Mouse (Mus musculus): Measurements from ENCODE around the gene Ap1ar. TPM values are rescaled to one million over a fixed set of nuclear protein-coding genes. Genes with fewer than 3 reads are reported as not detected.

Ap1ar gene
- 10 to 100 TPM; 16.8 to 93.6 (median 62.1) TPM for total RNA-seq (2018; cell fraction: chromatin; rRNA removed)
- 10 to 100 TPM; 11.8 to 25.0 (median 18.4) TPM for total RNA-seq (2018; cell fraction: cytosol; rRNA removed)
- 10 to 100 TPM; 12.7 to 80.8 (median 36.4) TPM for total RNA-seq (2018; cell fraction: nucleus; rRNA removed)
- polyA plus RNA-seq (2018) = 19.1 to 28.7 TPM (median 24.0 TPM) in 3 replicates

DNA sequence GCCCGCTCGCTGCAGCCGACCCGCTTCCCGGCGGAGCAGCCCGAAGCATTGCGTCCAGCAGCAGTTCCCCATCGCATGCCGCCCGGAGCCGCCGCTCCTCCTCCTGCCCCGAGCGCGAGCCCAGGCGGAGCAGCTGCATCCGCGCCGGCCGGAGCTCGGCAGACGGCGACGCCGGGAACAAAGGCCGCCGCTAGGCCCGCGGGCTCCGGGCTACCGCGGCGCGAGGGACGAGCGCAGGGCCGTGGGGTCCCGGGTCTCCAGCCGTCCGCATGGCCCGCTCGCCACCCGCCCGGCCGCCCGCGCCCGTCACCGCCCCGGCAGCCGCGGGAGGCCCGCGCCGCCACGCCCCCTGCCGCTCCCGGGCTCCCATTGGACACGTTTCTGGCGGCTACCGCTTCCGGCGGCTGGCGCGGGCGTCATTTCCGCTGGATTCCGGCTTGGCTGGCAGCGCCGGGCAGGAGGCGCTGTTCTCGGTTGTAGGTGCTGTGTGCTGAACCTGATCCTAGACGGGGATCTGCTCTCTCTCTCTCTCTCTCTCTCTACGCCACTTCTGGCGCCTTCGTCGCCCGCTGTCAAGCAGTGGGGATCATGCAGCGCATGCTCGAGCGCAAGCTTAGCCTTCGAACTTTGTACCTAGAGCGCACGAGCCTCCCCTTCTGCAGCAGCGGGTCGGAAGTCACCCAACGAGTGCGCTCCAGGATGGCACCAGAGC is at the start of gene Ap1ar:
Ap1ar (minus strand) TSS at position 370 of the 712 bp plus-strand sequence.
- Histone ChIP-seq H3K27ac (peak within 1 kb of the TSS; percentile 55), H3K79me2 (ENCODE audit: inconsistent target) (peaks cover 45% of the 10 kb centered on the region), H3K36me3 (ENCODE audit: inconsistent target) (no peaks in the 10 kb centered on the region), H3K4me3 (ENCODE audit: inconsistent target) (peak within 1 kb of the TSS; percentile 60)
- under 1% methylated on average over 67 of the region's 89 CpGs for WGBS (ENCODE audit: missing documents)

GRCm38 (mm10) chr3:127881684-127882083 is 44.4 kb upstream of the Ap1ar start:
- no peak overlapping the region for H3K27ac ChIP-seq
- 94% methylated on average over 2 of the region's 2 CpGs for WGBS (ENCODE audit: missing documents)
- no peak overlapping the region for H3K4me3 ChIP-seq (ENCODE audit: inconsistent target)
- peaks cover 7% of the 10 kb centered on the region; the same call in 1 of the 2 replicates for H3K36me3 ChIP-seq (ENCODE audit: inconsistent target)
- H3K79me2 ChIP-seq (ENCODE audit: inconsistent target) = peaks cover 100% of the 10 kb centered on the region

DNA sequence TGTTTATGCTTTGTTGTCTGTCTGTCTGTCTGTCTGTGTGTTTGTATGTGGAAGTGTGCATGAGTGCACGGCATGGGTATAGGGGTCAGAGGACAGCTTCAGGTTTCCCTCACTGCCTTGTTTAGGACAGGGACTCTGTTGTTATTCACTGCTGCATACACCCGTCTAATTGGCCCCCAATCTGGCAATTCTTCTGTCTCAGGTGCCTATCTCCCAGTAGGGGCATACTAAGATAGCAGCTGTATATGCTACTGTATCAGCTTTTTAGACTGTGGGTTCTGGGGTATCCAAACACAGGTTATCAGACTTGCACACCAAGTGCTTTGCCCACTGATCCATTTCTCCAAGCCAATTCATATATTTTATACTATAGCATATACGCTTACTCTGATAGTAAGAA is 42.6 kb upstream of the Ap1ar start:
- H3K79me2 ChIP-seq (ENCODE audit: inconsistent target) = peaks cover 100% of the 10 kb centered on the region
- H3K36me3 ChIP-seq (ENCODE audit: inconsistent target) = peaks cover 15% of the 10 kb centered on the region; the same call in 1 of the 2 replicates
- no peak overlapping the region for H3K4me3 ChIP-seq (ENCODE audit: inconsistent target)
- no peak overlapping the region for H3K27ac ChIP-seq
- 100% methylated on average over 3 of the region's 3 CpGs for WGBS (ENCODE audit: missing documents)

- H3K36me3 ChIP-seq (ENCODE audit: inconsistent target) = peaks cover 36% of the 10 kb centered on the region; the same call in 1 of the 2 replicates
- no peak overlapping the region for H3K4me3 ChIP-seq (ENCODE audit: inconsistent target)
- 95% methylated on average over 2 of the region's 2 CpGs for WGBS (ENCODE audit: missing documents)
- H3K27ac ChIP-seq = no peak overlapping the region
- peaks cover 95% of the 10 kb centered on the region for H3K79me2 ChIP-seq (ENCODE audit: inconsistent target)
Measured at GRCm38 (mm10) chr3:127875509-127875908, 38.2 kb upstream of the Ap1ar start.

DNA sequence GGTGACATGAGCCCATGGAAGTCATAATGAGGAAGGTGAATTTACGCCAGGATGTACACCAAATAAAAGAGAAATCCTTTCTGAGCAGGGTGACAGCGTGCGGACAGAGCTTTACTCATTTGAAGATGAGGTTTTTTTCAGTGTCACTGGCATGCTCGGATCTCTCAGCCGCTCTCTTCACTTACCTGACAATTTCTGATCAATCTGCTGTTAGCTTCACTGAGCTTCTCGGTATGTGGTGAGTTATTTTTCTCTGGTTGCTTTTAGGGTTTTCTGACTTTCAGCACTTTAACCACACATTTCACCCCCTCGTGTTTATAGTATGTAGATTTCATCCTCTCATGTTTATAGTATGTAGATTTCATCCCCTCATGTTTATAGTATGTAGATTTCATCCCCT is 37.7 kb upstream of the Ap1ar start:
- no peak overlapping the region for H3K4me3 ChIP-seq (ENCODE audit: inconsistent target)
- H3K27ac ChIP-seq = no peak overlapping the region
- peaks cover 91% of the 10 kb centered on the region for H3K79me2 ChIP-seq (ENCODE audit: inconsistent target)
- H3K36me3 ChIP-seq (ENCODE audit: inconsistent target) = peaks cover 41% of the 10 kb centered on the region
- WGBS (ENCODE audit: missing documents) = 93% methylated on average over 6 of the region's 7 CpGs

GRCm38 (mm10) chr3:127874254-127874883 is 37.0 kb upstream of the Ap1ar start:
- H3K36me3 ChIP-seq (ENCODE audit: inconsistent target) = peaks cover 47% of the 10 kb centered on the region
- 88% methylated on average over 4 of the region's 4 CpGs for WGBS (ENCODE audit: missing documents)

GRCm38 (mm10) chr3:127871575-127871974 is 34.3 kb upstream of the Ap1ar start:
- no peak overlapping the region for H3K4me3 ChIP-seq (ENCODE audit: inconsistent target)
- peaks cover 50% of the 10 kb centered on the region for H3K36me3 ChIP-seq (ENCODE audit: inconsistent target)
- H3K27ac ChIP-seq = no peak overlapping the region
- peaks cover 56% of the 10 kb centered on the region; the same call in 1 of the 2 replicates for H3K79me2 ChIP-seq (ENCODE audit: inconsistent target)
- WGBS (ENCODE audit: missing documents) = 60% methylated on average over 9 of the region's 9 CpGs

More at GRCm38 (mm10) chr3:127874254-127874883, 37.0 kb upstream of the Ap1ar start:
- H3K27ac ChIP-seq = no peak overlapping the region
- peaks cover 84% of the 10 kb centered on the region; the same call in 1 of the 2 replicates for H3K79me2 ChIP-seq (ENCODE audit: inconsistent target)
- no peak overlapping the region for H3K4me3 ChIP-seq (ENCODE audit: inconsistent target)

DNA sequence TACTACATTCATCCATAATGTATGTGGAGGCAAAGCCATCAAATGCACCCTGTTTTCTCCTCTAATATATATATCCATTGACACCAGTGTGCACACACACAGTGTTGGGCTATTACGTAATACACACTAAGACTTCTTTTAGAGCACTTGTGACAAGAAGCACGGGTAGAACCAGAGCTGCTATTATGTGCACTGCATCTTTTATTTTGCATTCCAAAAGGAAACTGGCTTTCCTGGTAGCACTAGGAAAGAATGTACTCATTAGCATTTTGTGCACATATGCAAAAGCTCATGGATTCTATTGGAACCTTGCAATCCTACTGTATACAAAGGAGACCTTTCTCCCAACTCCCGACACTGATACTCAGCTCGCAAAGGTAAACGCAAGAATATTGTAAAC is 31.6 kb upstream of the Ap1ar start:
- Histone ChIP-seq H3K79me2 (ENCODE audit: inconsistent target) (peaks cover 29% of the 10 kb centered on the region; the same call in 1 of the 2 replicates), H3K27ac (no peak overlapping the region), H3K36me3 (ENCODE audit: inconsistent target) (peaks cover 41% of the 10 kb centered on the region), H3K4me3 (ENCODE audit: inconsistent target) (no peak overlapping the region)
- WGBS (ENCODE audit: missing documents) = 88% methylated on average over 5 of the region's 5 CpGs

- Histone ChIP-seq H3K79me2 (ENCODE audit: inconsistent target) (peaks cover 22% of the 10 kb centered on the region; the same call in 1 of the 2 replicates), H3K27ac (no peak overlapping the region), H3K36me3 (ENCODE audit: inconsistent target) (peaks cover 41% of the 10 kb centered on the region), H3K4me3 (ENCODE audit: inconsistent target) (no peak overlapping the region)
- 98% methylated on average over 7 of the region's 9 CpGs for WGBS (ENCODE audit: missing documents)
Measured at GRCm38 (mm10) chr3:127868046-127868758, 30.9 kb upstream of the Ap1ar start.

DNA sequence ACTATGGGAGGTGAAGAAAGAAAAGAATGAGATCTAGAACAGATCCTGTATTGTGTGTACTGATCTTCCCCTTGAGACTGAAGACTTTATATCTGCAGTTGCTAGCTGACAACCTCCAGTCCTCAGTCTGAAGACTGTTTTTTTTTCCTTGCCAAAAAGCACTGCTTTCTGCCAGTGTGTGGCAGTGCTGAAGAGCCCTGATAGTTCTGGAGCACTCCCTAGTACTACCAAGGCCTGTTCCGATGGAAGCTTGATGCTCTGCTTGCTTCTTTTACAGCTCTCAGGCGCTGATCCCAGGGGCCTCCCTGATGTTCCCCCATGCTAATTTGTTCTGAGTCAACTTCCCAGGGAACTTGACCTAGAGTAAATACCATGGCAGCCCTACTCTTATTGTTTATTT is 26.9 kb upstream of the Ap1ar start:
- H3K4me3 ChIP-seq (ENCODE audit: inconsistent target) = no peak overlapping the region
- H3K36me3 ChIP-seq (ENCODE audit: inconsistent target) = peaks cover 18% of the 10 kb centered on the region
- H3K27ac ChIP-seq = no peak overlapping the region
- no peaks in the 10 kb centered on the region for H3K79me2 ChIP-seq (ENCODE audit: inconsistent target)
- WGBS (ENCODE audit: missing documents) = 91% methylated on average over 2 of the region's 2 CpGs

GRCm38 (mm10) chr3:127863571-127863970 is 26.2 kb upstream of the Ap1ar start:
- WGBS (ENCODE audit: missing documents) = 83% methylated on average over 2 of the region's 3 CpGs

DNA sequence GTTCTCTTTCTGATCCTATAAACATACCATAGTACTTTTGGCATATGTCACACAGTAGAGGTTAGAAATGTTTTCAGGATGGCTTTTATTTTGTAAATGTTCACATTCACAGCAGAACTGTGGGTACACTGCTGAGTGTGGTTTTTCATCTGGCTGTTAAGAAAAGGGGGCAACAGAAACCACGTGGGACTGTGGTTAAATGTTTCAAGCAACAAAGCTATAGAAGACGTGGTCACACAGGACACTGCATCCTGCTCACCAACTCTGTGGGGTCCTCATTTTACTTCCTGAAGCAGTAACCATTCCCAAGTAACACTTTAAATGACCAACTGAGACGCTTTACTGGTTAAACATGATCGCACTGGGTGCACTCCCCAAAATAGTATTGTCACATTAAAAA is 25.2 kb upstream of the Ap1ar start:
- peaks cover 13% of the 10 kb centered on the region; the same call in 1 of the 2 replicates for H3K36me3 ChIP-seq (ENCODE audit: inconsistent target)
- H3K27ac ChIP-seq = no peak overlapping the region
- no peak overlapping the region for H3K4me3 ChIP-seq (ENCODE audit: inconsistent target)
- 28% methylated on average over 4 of the region's 4 CpGs for WGBS (ENCODE audit: missing documents)
- H3K79me2 ChIP-seq (ENCODE audit: inconsistent target) = no peaks in the 10 kb centered on the region

More at GRCm38 (mm10) chr3:127863571-127863970, 26.2 kb upstream of the Ap1ar start:
- Histone ChIP-seq H3K36me3 (ENCODE audit: inconsistent target) (peaks cover 13% of the 10 kb centered on the region), H3K4me3 (ENCODE audit: inconsistent target) (no peak overlapping the region), H3K27ac (no peak overlapping the region), H3K79me2 (ENCODE audit: inconsistent target) (no peaks in the 10 kb centered on the region)

GRCm38 (mm10) chr3:127861340-127861739 is 24.0 kb upstream of the Ap1ar start:
- WGBS (ENCODE audit: missing documents) = 96% methylated on average over 11 of the region's 11 CpGs
- no peaks in the 10 kb centered on the region for H3K79me2 ChIP-seq (ENCODE audit: inconsistent target)

DNA sequence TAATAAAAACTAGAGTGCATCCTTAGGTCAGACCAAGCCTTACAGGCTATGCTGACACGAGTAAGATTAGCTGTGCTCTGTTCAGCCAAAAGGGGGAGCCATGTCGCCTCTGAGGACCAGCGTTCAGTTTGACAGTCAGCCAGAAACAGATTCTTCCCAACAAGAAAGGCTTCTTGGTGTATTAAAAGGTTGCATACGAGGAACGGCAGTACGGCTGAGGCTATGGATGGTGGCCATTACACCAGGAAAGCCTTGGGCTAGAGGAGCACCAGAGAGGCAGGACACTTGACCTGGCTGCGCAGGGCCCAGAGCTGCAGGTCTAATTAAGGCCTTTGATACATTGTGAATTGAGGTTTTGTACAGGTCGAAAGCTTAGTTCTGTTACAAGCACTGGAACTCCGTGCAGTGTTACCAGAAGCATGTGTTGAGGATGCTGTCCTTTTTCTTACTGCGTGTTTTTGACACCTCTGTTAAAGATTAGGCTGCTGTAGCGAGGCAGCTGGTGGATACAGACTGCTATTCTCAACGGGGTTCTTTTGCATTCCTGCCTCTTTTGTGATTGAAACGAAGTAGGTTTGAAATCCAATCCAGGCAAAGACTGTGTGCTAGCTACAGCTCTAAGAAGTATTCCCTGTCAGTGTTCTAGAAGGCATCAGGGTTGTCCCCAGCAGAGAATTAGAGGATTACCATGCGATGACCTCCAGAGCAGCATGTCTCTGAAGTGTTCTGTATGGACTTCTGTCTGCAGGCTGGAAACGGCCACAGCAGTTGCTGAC is 16.3 kb upstream of the Ap1ar start:
- Histone ChIP-seq H3K79me2 (ENCODE audit: inconsistent target) (no peaks in the 10 kb centered on the region), H3K27ac (no peak overlapping the region), H3K4me3 (ENCODE audit: inconsistent target) (no peak overlapping the region), H3K36me3 (ENCODE audit: inconsistent target) (no peaks in the 10 kb centered on the region)
- 53% methylated on average over 15 of the region's 15 CpGs for WGBS (ENCODE audit: missing documents)

More at GRCm38 (mm10) chr3:127861340-127861739, 24.0 kb upstream of the Ap1ar start:
- H3K27ac ChIP-seq = no peak overlapping the region
- H3K36me3 ChIP-seq (ENCODE audit: inconsistent target) = peaks cover 4% of the 10 kb centered on the region; the same call in 1 of the 2 replicates
- no peak overlapping the region for H3K4me3 ChIP-seq (ENCODE audit: inconsistent target)

All from macrophage (primary cell).